Mouse (Mus musculus): Measurements from ENCODE around the gene Arpc4. TPM values are rescaled to one million over a fixed set of nuclear protein-coding genes. Genes with fewer than 3 reads are reported as not detected.

The Arpc4 gene
- total RNA-seq, 1 experiment from 2014 or later = 191 TPM

DNA sequence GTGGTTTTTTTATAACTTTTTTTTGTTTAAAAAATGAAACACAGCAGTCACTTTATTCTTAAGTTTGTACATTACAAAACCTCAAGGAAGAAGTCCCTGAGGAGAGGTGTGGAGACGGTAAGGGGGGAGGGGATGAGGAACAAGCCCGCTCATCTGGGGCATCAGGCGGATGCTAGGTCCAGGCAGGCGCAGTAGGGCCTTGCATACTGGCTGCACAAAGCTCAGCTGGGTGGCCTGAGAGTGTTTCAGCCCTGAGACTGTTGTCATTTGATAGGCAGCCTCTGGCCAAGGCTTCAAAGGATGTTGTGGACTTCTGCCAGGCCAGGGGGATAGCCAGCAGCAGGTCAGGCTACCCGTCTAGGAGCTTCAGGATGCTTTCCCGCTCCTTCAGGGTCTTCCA, 11.3 kb upstream of the Arpc4 start:
- no peak for DNase-seq

DNA sequence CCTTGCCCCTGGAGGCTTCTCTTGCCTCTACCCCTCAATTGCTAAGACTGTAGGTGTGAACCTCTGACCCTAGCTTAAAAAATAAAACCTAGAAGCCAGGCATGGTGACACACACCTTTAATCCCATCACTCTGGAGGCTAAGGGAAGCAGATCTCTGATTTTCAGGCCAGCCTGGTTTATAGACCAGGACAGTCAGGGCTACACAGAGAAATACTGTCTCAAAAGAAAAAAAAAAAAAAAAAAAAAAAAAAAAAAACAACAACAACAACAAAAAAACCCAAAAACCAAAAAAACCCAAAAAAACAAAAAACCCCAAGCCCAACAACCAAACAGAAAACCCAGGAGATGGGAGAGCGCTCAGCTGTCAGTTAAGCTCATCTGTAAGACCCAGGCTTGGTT, 10.3 kb upstream of the Arpc4 start:
- no peak for DNase-seq

DNA sequence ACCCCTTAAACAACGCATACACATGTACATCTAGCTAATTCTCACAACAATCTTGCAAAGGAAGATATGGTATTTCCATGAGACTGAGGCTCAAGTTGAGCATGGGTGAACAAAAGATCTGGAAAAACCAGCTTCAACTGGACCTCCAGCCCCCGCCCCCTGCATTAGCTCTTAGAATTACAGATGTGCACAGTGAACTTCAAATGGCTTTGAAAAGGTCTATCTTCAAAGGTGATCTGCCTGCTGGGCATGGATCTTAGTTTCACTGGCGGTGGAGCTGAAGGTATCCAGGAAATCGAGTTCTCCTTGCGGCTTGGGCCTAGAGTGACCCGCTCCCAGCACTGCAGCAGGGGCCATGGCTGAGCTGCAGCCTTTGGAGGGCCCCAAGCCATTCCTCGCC, 9.8 kb upstream of the Arpc4 start:
- no peak for DNase-seq

DNA sequence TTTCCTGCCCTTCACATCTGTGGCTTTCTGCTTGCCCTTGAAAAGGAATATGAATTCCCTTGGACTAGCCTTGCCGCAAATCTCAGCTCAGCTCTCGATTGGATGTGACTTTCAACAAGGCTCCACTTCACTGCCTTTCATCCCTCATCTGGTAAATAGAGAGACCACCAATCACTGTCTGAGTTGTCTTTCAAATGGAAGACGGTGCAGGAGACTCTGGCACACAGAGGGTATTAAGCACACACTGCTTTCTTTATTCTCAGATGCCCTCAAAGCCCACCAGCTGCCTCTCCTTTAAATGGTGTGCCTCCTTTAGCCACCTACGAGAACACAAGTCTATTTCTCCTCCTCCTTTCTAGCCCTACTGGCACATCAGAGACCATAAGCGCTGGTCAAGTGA, 9.3 kb upstream of the Arpc4 start:
- no peak for DNase-seq

DNA sequence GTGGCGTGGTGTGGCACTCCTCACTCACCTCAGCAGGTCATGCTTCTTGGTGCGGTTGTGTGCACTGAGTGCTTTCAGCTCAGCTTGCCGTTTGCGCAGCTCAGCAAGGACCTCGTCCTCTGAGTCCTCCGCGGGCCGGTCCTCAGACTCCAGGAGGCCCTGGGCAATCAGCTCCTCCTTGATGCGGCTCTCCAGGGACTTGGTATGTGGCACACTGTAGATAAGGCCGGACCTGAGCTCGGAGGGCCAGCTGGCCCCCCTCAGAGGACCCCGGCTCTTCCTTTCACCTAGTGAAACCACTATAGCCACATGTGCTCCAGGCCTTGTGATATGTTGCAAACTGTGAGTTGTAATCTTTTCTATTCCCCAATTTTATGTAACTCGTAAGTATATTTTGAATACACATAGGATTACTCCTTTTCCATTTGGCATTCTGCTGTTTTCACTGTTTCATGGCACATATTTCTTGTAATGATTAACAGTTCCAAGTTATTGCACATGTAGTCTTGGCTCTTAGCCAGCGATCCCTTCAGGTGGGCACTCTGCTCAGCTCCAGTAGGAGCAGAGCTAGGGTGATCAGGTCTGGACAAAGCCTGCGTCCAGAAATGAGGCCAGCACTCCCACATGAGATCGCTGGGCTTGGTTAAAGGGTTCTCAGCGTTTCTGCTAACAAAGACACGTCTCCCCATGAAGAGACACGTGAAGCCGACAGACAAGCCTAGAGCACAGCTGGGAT, 7.6 kb upstream of the Arpc4 start:
- DNase-seq = no peak

DNA sequence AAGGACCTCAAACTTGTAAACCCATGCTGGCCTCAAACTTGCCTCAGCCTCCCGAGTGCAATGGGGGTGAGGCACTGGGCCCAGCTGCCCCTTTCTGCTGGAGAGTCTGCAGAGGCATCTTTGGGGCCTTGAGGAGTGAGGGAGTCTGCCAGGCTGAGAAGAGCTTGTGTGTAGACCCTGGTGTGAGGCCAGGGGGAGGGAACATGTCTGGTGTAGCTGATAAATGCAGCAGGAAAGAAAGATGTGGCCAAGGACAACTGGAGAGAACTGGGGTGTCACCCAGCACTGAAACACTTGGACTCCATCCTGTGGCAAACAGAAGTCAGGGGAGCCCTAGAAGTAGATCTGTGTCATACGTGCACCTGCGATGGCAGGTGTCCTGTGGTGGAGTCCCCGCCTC, 4.4 kb upstream of the Arpc4 start:
- no peak for DNase-seq

DNA sequence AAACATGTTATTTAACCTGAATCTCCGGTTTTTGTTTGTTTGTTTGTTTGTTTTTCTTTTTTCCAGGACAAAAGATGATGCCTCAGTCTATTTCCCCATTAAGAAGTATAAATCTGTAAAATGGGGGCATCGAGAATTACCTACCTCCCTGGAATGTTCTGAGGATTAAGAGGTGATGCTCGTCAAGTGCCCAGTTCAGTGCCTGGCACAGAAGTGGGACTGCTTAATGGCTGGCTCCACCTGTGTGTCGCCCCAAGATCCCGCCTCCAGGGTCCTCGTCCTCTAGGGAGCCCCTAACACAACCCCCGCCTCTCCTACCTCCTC, 781 bp upstream of the Arpc4 start:
- no peak for DNase-seq

DNA sequence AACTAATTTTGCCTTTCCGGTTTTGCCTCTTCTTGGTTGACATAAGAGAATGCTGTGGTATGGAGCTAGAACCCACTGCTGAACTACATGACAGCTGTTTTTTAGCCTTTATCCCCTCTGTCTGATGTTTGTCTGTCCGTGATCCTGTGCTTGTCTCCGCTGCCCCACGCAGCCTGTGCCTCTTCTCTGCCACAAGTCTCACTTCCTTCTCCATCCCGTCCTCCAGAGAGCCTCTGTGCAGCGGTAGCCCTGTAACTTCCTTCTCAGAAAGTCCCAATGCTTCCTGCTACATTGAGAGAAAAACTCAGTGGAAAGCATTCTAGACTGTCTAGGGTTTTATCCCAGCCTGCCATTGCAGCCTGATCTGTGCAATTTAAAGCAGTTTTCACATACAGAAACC, 1.3 kb downstream of the Arpc4 start:
- no peak for DNase-seq

DNA sequence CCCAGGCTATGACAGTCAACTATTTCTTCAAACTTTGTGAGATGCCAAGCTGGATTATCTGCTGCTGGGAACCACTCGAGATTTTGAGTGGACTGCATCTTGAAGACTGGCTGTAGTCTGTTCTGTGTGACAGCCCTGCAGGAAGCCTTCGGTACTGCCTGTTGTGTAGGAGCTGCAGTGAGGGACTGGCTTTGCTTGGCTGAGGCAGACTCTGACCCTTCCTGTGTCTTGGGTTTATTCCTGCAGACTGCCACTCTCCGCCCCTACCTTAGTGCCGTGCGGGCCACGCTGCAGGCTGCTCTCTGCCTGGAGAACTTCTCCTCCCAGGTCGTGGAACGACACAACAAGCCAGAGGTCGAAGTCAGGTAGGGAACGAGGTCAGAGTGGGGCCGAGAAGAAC, 2.6 kb downstream of the Arpc4 start:
- DNase-seq = no peak

DNA sequence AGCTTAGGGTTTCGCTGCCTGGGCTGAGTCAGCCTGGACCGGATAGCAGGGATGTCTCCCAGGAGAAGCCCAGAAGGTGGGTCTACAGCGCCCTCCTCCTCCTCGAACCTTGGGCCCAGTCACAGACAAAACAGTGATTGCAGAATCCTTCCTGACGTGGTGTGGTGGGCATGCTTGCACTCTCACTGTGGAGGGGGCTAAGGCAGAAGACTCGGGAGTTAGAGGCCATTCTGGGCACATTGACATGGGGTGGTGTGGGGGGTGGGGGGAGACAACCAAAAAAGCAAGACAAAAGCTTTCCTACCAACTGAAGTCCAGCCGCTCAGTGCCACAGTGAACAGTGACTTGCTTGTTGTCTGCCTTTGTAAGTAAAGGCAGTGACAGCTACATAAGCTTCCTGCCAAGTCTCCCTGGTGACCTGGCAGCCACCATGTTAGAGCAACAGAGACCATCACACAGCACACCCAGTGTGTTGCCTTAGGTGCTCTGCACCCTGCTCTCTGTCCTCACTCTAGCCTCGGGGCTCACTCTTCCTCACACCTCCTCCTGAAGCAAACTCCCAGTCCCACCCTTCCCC, 6.5 kb downstream of the Arpc4 start:
- no peak for DNase-seq

DNA sequence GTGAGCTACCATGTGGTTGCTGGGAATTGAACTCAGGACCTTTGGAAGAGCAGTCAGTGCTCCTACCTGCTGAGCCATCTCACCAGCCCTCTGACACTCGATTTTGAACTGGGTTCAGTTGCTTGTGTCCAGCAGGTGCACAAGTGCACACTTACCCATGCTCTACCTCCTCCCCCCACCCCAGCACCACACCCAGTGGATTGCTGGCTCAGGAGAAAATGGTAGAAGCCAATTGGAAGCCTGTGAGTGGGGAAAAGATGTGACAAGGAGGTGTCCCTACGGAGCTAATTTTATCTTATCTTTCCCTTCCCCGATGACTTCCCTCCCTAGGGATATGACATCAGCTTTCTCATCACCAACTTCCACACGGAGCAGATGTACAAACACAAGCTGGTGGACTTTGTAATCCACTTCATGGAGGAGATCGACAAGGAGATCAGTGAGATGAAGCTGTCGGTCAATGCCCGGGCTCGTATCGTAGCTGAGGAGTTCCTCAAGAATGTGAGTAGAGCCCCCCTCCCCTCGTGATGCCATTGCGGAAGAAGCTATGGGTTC, 7.3 kb downstream of the Arpc4 start:
- no peak for DNase-seq

DNA sequence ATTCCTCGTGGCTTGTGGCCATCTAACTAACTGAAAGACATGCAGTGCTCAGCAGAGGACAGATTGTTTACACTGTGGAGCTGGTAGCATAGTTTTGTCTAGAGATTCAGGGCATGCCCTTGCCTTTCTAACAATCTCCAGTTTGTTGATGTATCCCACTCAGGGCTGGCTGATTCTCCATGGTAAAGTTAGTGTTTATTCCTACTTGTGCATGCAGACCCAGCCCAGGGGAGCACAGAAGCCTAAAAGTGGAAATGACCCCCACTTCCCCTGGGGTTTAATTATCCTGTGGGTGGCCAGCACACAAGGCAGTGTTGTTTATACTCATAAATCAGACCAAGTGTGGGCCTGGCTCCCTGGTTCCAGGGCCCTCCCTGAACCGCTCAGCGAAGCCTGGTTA, 8.1 kb downstream of the Arpc4 start:
- DNase-seq = no peak

DNA sequence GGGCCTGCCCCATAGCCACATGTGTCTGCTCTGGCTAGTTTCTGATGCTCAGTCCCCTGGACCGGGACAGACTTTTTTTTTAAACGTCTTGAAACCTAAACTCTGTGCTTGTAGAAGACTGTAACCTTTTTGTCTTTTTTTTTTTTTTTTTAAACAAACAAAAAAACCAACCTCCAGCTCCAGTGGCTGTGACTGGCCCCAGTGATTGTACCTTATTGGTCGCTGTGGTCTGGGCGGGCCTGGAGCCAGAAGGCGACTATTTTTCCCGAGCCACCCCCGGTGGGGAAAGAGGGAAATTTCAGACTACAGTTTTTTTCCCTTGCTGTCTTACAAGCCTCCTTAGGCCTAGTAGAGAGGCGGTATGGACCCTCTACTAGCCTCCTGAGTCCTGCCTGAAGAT, 11.0 kb downstream of the Arpc4 start, which contains the start of gene Ttll3:
TSS of gene Ttll3 (plus strand) at position 301 of the 400 bp plus-strand sequence.
- no peak for DNase-seq

DNA sequence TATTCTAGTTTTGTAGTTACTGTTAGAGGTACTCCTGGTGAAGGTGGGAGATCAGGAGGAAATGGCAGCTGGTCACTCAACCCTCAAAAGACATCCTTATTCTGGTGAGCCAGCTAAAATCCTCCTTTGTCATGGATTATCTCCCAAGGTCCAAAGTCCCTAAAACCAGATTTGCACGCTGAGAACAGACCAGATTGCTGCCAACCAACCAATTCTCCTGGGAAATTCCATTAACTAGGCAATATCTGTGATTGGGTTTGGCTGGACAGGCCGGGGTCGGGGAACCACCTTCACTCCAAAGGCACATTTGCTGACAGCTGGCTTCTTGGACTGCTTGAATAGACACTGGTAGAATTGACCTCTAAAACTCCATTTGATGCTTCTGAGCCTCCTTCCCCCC, 12.8 kb downstream of the Arpc4 start:
- no peak for DNase-seq

DNA sequence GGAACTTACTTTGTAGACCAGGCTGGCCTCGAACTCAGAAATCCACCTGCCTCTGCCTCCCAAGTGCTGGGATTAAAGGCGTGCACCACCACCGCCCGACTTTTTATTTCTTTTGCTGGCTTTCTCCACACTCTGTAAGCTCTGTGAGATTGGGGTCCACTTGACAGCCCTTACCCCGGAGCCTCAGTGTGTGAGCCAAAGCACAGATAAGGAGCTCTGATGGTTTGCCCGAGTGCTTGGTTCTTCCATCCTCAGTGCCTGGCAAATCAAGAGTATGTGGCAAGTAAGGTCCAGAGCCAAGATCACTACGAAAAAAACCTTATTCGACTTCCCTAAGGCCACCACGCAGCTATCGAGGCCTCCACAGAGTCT, 14.1 kb downstream of the Arpc4 start:
- no peak for DNase-seq

DNA sequence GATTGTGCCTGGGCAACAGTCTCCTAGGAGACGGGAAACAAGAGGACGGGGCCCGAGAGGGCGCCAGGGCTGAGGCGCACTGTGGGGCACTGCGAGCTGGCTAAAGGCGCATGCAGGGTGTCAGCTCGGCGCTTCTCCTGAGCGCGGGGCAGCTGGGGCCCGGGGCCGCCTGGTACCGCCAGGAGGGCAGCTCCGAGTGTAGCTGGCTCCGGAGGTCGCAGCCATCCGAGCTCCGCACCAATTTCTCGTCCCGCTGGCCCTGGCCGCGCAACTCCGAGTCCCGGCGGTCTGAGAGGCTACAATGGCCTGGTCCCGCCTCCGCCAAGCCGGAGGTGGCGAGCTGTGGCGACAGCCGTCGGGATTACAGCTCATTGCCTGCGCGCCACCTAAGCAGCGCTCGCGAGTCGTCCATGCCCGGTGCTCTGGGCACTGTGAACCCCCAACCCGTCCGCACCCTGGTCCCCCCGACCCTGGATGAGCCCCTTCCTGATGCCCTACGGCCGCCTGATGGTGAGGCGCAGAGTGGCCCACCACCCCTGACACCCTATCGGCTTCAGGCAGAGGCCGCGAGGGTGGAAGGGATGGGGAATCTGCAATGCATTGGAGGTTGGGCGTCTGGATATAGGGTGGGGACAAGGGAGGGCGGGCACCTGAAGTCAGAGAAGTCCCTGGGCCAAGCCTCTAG, 14.6 kb downstream of the Arpc4 start:
- peak; percentile 60 for DNase-seq

DNA sequence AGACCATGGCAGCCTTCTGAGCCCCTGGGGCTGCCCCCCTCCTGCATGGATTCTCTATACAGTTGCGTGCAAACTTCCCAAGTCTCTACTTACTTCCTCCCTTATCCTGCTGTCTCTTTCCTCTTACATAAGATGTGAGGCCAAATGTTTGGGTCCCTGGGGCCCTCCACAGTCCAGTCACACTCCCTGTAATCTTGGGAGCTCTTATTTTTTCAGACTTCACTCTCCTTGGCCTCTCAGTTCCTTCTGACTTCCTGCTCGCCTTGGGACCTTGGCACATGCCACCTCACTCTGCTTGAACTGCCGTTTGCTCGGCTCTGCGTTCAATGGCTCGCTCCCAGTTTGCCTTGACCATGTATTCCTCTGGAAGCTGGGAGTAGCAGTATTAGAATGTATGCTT, 16.0 kb downstream of the Arpc4 start:
- no peak for DNase-seq

DNA sequence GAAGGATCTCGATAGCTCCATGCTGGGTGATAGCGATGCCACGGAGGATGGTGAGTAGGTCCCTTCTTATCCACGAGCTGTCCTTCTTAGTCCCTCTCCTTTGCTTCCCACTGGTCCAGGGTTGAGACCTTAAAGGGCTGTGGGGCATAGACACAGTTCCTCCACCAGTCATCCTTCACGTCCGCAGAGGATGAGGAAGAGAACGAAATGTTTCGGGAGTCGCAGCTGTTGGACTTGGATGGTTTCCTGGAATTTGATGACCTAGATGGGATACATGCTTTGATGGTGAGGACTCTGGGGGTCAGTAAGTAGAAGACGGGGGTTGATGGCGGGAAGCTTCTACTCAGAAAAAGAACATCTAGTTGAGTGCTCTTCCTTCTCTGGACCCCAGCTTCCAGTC, 16.9 kb downstream of the Arpc4 start:
- DNase-seq = no peak

DNA sequence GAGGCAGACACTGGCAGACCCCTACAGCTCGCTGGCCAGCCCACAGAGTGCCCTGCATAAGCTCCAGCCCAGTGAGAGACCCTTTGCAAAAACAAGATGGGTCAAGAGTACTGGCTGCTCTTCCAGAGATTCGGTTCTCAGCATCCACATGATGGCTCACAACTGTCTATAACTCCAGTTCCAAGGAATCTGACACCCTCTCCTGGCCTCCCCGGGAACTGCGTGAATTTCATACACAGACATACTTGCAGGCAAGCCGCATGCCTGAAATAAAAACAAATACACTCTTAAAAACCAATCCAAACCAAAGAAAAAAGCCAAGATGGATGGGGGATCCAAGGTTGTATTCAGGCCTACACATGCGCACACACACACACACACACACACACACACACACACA, 17.6 kb downstream of the Arpc4 start:
- no peak for DNase-seq

DNA sequence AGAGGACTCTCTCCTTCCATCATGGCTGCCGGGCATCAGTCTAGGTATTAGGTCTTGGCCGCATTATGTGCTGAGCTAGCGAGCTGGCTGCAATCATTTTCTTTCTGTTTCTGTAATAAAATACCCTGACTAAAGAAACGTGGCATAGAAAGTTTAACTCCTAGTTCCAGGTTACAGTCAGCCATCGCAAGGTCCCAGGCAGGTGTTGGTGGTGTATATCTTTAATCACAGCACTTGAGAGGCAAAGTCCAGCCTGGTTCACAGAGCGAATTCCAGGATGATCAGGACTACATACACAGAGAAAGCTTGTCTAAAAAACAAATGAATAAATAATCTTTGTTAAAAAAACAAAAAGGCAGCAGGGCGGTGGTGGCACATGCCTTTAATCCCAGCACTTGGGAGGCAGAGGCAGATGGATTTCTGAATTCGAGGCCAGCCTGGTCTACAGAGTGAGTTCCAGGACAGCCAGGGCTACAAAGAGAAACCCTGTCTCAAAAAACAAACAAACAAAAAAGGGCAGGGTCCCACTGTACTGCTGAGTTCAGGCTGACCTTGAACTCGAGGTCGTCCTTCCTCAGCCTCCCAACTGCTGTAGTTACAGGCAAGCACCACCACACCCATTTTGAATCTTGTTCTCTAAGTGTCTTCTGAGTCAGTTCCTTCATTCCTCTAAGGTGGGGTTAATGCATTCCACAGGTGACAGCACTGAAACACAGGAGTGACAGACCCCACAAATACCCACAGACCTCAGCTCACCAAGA, 18.5 kb downstream of the Arpc4 start:
- no peak for DNase-seq

DNA sequence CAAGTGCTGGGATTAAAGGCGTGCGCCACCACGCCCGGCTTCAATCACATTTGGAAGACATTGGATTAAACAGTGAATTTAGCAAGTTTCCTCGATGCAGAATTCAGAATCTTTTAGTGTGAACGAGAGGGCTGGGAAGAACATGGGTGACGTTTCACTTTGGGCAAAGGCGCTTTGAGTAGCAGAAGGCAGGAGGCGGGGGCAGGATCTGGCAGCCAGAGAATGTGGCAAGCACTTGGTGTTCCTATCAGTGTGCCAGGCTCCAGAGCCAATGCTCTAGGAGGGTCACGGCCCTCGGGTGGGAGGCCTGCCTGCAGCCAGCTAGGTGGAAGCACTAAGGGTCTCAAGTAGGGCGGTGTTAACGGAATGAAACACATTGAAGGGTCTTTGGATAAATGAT, 24.2 kb downstream of the Arpc4 start:
- DNase-seq = no peak

DNA sequence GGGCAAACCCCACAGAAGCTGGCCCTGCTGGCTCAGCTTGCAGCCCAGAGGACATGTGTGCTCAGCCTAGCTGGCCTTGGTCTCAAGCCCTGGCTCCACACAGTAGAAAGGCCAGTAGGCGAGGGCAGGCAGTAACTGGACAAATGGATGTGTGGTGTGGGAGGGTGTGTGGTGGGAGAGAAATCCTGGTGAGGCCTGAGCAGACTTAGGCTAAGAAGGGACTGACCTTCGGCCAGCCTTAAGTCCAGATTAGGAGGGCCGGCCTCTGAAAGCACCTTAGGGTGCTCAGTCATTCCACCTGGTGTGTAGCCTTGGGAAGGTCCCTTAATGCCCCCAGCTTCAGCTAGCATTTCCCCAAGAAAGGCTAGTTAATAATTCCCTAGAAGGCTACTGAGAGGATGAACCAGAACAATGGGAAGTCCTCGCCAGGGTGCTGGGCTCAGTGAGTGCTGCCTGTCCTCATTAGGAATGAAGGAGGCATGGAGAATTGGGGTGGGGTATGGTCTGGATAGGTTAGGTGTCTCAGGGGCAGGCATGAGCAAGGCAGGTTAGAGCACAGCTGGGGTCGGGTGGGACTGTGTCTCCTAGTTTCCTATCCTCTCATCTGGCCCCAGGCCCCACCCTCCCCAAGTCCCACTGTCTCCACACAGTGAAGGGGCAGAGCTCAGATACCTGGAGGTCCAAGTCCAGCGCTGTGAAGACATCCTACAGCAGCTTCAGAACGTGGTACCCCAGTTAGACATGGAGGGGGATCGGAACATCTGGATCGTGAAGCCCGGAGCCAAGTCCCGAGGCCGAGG, 26.9 kb downstream of the Arpc4 start:
- no peak for DNase-seq
